Mouse (Mus musculus) thymus, postnatal 4 days (tissue): ENCODE data around the gene Dhx29.

Source experiments
- DNase-seq: peaks from one replicate; pipeline ENCODE4 v3.0.0; 2021

The Dhx29 gene

GRCm38 (mm10) chr13:112927287-112928001 lies at the start of gene Dhx29, which contains the start of gene Mtrex:
TSS of gene Dhx29 (plus strand) at chr13:112927454.
TSS of gene Mtrex (minus strand) at chr13:112927398.
- DNase-seq: peak; percentile 98

- DNase-seq: no peak
Observed at GRCm38 (mm10) chr13:112887234-112887633, 40.0 kb upstream of the Dhx29 start.

GRCm38 (mm10) chr13:112902176-112902575 lies 25.1 kb upstream of the Dhx29 start:
- no peak for DNase-seq

GRCm38 (mm10) chr13:112909663-112910062 lies 17.6 kb upstream of the Dhx29 start:
- DNase-seq: peak; percentile 49

GRCm38 (mm10) chr13:112910434-112910833 lies 16.8 kb upstream of the Dhx29 start:
- no peak for DNase-seq

- DNase-seq: no peak
Observed at GRCm38 (mm10) chr13:112919141-112919865, 8.0 kb upstream of the Dhx29 start.

GRCm38 (mm10) chr13:112920906-112921305 lies 6.3 kb upstream of the Dhx29 start:
- DNase-seq: no peak

- no peak for DNase-seq
Observed at GRCm38 (mm10) chr13:112925266-112925665, 2.0 kb upstream of the Dhx29 start.

- DNase-seq: no peak
Observed at GRCm38 (mm10) chr13:112925976-112926375, 1.3 kb upstream of the Dhx29 start.

- DNase-seq: peak; percentile 60
Observed at GRCm38 (mm10) chr13:112926796-112927195, 458 bp upstream of the Dhx29 start.

GRCm38 (mm10) chr13:112928038-112928668 lies 899 bp downstream of the Dhx29 start:
- DNase-seq: no peak

- DNase-seq: no peak
Observed at GRCm38 (mm10) chr13:112938130-112938529, 10.9 kb downstream of the Dhx29 start.

- DNase-seq: peak; percentile 16
Observed at GRCm38 (mm10) chr13:112941879-112942330, 14.7 kb downstream of the Dhx29 start.

- no peak for DNase-seq
Observed at GRCm38 (mm10) chr13:112945312-112945711, 18.1 kb downstream of the Dhx29 start.

- no peak for DNase-seq
Observed at GRCm38 (mm10) chr13:112945900-112946299, 18.6 kb downstream of the Dhx29 start.

GRCm38 (mm10) chr13:112954067-112954466 lies 26.8 kb downstream of the Dhx29 start:
- no peak for DNase-seq

- DNase-seq: no peak
Observed at GRCm38 (mm10) chr13:112963081-112963480, 35.8 kb downstream of the Dhx29 start.

- no peak for DNase-seq
Observed at GRCm38 (mm10) chr13:112964421-112964820, 37.2 kb downstream of the Dhx29 start.

- no peak for DNase-seq
Observed at GRCm38 (mm10) chr13:112967267-112967666, 40.0 kb downstream of the Dhx29 start.

GRCm38 (mm10) chr13:112976720-112977119 lies 49.5 kb downstream of the Dhx29 start:
- DNase-seq: peak; percentile 37

GRCm38 (mm10) chr13:112985605-112986450 lies 58.6 kb downstream of the Dhx29 start:
- DNase-seq: peak; percentile 25

GRCm38 (mm10) chr13:112986451-112986950 lies 59.2 kb downstream of the Dhx29 start:
- DNase-seq: no peak
